Mouse (Mus musculus) limb, embryonic 10.5 days (tissue): Measurements from ENCODE around the gene Ptpn9. TPM values are rescaled to one million over a fixed set of nuclear protein-coding genes. Genes with fewer than 3 reads are reported as not detected.

Experiments used
- DNase-seq: peaks from one replicate; pipeline ENCODE4 v3.0.0-alpha.2; 2017; ENCODE audit warnings: low spot score
- H3K27ac ChIP-seq: fragments of 300-500 bp; sonication (generic); 2 replicates; pipeline ENCODE4 v1.5.1; 2016; ENCODE audit warnings: mild to moderate bottlenecking
- H3K27me3 ChIP-seq: fragments of 300-500 bp; sonication (generic); 2 replicates; pipeline ENCODE4 v1.6.1; 2016; ENCODE audit warnings: low read depth, mild to moderate bottlenecking; ENCODE audit not compliant: poor library complexity, severe bottlenecking
- H3K36me3 ChIP-seq: fragments of 300-500 bp; sonication (generic); 2 replicates; pipeline ENCODE4 v1.6.1; 2016; ENCODE audit warnings: mild to moderate bottlenecking, moderate library complexity
- H3K4me1 ChIP-seq: fragments of 300-500 bp; sonication (generic); 2 replicates; pipeline ENCODE4 v1.6.1; 2016
- H3K4me3 ChIP-seq: fragments of 300-500 bp; sonication (generic); 2 replicates; pipeline ENCODE4 v1.5.1; 2016; ENCODE audit warnings: mild to moderate bottlenecking, moderate library complexity
- H3K9me3 ChIP-seq: fragments of 300-500 bp; sonication (generic); replicated peaks from 2 replicates; pipeline ENCODE4 v1.6.1; 2016; ENCODE audit warnings: mild to moderate bottlenecking
- WGBS: fragments of 180-500 bp; shearing (Covaris S2); methylation state at CpG from one replicate; pipeline ENCODE4 v1.1.7; 2016; 5-methylcytosine and 5-hydroxymethylcytosine counted together
- polyA plus RNA-seq: library from polyadenylated mRNA; unstranded; fragments of >200 nt; fragmentation: Nextera tagmentation; extraction: Ambion mirVana; gene quantifications from 2 replicates; pipeline ENCODE4 v1.2.1, GENCODE M21; 2016

Ptpn9 gene
- polyA plus RNA-seq, 1 experiment from 2014 or later = 27.6 TPM

DNA sequence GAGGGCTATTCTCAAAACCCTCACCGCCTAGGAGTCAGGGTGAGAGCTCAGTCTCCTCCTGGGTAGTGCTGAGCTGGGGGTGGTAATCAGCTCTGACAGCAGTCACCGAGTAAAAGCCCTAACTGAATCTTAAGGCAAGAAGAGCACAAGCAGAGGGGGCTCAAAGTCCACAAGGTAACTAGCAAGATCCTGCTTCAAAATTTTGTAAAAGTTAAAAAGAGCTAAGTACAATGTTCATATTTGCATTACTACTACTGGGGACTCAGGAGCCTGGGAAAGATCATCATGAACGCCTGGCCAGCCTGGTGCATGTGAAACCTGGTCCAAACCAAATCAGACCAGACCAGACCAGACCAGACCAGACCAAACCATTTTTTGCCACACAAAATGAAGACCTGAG is 73.5 kb downstream of the Ptpn9 start:
- no peak for DNase-seq
- Histone ChIP-seq H3K36me3 (peaks cover 25% of the 10 kb centered on the region), H3K27me3 (no peaks in the 10 kb centered on the region), H3K27ac (no peak overlapping the region), H3K9me3 (no peaks in the 10 kb centered on the region), H3K4me1 (peaks cover 13% of the 10 kb centered on the region), H3K4me3 (no peak overlapping the region)
- WGBS = 74% methylated on average over 3 of the region's 3 CpGs

DNA sequence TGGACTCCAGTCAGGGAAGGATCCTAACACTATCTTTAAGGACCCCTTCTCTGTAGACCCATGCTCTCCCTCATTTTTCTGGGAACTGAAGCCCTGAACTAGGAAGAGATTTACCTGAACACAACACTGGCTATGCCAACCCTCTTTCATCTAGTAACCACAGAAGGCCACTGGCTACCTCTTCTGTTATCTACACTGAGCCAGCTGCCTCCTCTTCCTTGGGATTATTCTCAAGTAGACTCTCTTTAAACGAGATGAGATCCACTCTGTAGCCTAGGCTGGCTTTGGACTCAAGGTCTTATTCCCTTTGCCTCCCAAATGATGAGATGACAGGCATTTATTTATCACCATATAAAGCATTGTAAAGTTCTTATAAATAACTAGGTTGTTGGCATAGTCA is 75.5 kb downstream of the Ptpn9 start:
- Histone ChIP-seq H3K4me3 (0 out of 2 replicates have a peak overlapping the region, but pooled peaks have one; percentile 94), H3K36me3 (peaks cover 13% of the 10 kb centered on the region), H3K27me3 (no peaks in the 10 kb centered on the region), H3K9me3 (no peaks in the 10 kb centered on the region), H3K27ac (no peak overlapping the region), H3K4me1 (peaks cover 22% of the 10 kb centered on the region)
- DNase-seq = no peak
- 76% methylated on average over 1 of the region's 1 CpGs for WGBS

DNA sequence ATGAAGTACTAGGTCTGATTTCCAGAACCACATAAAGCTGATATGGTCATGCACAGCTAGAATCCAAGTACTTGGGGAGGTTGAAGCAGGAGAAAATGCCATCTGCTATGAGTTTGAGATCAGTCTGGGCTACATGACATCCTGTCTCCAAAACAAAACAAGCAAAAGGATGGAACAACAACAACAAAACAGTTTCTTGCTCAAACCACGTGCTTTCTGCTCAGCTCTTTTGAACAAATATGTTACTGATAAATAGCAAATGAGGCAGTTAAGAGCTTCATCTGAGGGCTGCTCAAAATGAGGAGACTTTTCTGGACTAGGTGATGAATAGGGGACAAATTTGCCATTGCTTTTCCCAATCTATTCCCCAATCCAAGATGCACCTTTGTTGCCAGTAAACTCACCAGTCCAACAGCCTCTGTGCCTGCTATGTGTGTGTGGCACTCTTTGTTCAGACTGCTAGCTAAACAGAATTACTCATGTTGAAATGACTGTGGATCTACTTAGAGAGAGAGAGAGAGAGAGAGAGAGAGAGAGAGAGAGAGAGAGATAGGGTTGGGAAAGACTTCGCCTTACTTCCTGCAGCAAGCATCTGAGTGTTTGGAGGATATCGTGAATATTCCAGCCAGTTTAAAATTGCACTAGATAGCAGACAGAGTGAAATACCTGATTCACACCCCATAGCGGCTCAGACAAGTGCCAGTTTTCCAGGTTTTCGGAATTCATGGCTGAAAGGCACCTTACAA is 76.2 kb downstream of the Ptpn9 start:
- peak overlapping the region; percentile 91 for H3K27ac ChIP-seq
- peaks cover 27% of the 10 kb centered on the region for H3K4me1 ChIP-seq
- peak overlapping the region; percentile 94 for H3K4me3 ChIP-seq
- 28% methylated on average over 5 of the region's 5 CpGs for WGBS
- no peaks in the 10 kb centered on the region for H3K9me3 ChIP-seq
- H3K27me3 ChIP-seq = no peaks in the 10 kb centered on the region
- H3K36me3 ChIP-seq = 0 out of 2 replicates have a peak, but pooled peaks cover 6% of the 10 kb centered on the region
- no peak for DNase-seq

DNA sequence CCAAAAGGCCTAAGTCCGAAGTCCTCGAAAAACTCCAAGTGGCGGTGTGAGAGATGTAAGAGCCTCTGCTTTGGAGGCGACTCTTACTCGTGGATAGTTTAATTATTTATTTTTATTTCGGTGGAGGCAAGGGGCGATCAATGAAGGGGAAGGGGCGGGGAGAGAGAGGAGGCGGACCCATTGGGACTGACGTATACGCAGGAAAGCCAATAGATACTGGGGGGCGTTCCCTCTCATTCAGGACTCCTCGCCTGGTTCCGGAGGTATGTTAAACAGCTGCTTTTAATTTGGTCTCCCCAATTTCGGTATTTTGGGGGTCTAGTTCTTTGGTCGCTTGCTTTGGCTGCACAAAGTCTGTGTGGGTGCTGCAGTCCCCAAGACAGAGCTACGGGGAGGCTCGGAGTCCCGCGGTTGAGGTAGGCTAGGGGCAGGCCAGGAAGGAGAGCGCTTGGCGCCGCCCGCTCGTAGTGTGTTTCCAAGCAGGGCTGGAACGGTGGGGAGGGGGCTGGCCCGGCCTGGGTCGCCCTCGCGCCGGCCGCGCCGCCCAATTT is 77.2 kb downstream of the Ptpn9 start, which contains the start of gene Sin3a:
Sin3a (plus strand) TSS at position 240 of the 551 bp plus-strand sequence.
- Histone ChIP-seq H3K4me1 (peaks cover 27% of the 10 kb centered on the region), H3K36me3 (0 out of 2 replicates have a peak, but pooled peaks cover 2% of the 10 kb centered on the region)
- under 1% methylated on average over 34 of the region's 34 CpGs for WGBS

DNA sequence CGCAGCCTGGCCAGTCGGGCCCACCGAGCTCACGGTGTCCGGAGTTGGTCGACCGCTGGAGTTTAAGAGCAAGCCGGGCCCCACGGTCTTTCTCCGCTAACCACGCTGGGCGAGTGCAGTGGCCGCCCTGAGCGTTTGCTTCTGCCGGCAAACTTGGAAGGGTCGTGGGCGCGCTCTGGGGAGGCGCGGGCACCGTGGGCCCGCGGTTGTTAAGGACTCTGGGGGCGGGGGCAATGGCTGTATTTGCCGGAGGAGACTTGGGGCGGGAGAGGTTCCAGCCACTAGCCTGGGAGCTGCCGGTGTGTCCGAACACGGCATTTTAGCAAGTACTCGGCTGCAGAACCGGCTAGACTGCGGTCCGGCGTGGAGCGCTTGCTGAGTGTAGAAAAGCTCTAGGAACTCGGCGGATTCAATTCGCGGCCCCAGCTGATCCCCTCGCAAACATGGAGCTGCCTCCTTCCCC is 77.8 kb downstream of the Ptpn9 start:
- Histone ChIP-seq H3K36me3 (0 out of 2 replicates have a peak, but pooled peaks cover 2% of the 10 kb centered on the region), H3K27me3 (no peaks in the 10 kb centered on the region), H3K4me3 (peak overlapping the region; percentile 94), H3K27ac (peak overlapping the region; percentile 91), H3K9me3 (no peaks in the 10 kb centered on the region), H3K4me1 (peaks cover 34% of the 10 kb centered on the region)
- no peak for DNase-seq
- WGBS = 0% methylated on average over 40 of the region's 40 CpGs

More for the DNA sequence above, 77.2 kb downstream of the Ptpn9 start, which contains the start of gene Sin3a:
- H3K4me3 ChIP-seq = peak within 1 kb of the TSS; percentile 94
- H3K27me3 ChIP-seq = no peaks in the 10 kb centered on the region
- peak; percentile 81 for DNase-seq
- H3K9me3 ChIP-seq = no peaks in the 10 kb centered on the region
- peak within 1 kb of the TSS; percentile 91 for H3K27ac ChIP-seq

DNA sequence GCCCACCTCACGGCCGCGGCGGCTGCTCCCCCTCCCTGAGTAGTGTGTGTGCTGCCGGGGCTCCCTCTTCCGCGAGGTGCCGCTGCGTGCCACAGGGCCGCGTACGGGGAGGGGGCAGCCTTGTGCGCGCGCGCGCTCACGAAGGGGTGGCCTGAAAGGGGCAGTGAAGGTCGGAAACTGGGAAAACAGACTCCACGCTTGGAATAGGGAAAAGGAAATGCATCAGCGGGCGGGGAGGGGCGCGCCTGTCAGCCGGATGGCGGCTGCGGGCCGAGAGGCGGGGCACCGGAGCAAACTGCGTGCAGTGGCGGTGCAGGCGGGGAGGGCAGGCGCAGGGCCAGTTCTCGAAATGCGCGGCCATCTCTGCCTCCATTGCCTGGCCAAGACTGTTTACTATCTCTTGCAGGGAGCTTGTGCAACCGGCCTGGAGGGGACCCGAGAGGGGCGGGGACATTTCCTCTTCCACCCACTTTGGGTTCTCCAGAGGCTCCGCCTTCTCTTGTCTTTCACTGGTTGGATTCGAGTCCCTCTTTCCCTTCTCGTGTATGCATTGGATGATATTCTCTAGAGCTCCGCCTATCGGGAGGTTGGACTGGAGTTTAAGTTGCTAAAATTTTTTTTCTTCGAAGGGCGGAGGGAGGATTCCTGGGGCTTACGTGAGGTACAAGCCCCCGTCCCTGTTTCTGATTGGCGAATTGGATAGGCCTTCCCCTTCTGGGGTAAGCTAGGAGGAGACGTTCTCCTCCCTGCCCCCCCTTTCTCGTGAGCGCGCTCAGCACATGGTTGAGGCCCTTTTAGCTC is 78.5 kb downstream of the Ptpn9 start:
- WGBS = under 1% methylated on average over 54 of the region's 54 CpGs
- Histone ChIP-seq H3K9me3 (no peaks in the 10 kb centered on the region), H3K4me1 (peaks cover 34% of the 10 kb centered on the region), H3K4me3 (peak overlapping the region; percentile 94), H3K27ac (peak overlapping the region; percentile 91), H3K36me3 (0 out of 2 replicates have a peak, but pooled peaks cover under 1% of the 10 kb centered on the region), H3K27me3 (no peaks in the 10 kb centered on the region)
- peak; percentile 93 for DNase-seq

DNA sequence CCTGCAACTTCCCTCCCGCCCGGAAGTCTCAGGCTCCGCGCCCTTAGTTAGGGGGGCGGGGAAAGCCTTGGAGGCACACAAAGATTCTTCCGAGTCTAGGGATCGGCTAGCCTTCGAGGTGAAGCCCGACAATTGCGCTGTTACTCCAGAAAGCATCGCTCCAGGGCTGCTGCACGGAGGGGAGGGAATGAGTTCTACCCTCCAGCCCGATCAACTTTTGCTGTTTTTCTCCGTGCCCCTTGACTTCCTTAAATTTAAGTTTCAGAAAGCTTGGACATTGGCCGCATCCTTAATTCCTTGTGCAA is 79.0 kb downstream of the Ptpn9 start:
- WGBS = under 1% methylated on average over 15 of the region's 15 CpGs
- Histone ChIP-seq H3K9me3 (no peaks in the 10 kb centered on the region), H3K4me3 (peak overlapping the region; percentile 94), H3K27ac (peak overlapping the region; percentile 91), H3K27me3 (no peaks in the 10 kb centered on the region), H3K4me1 (peaks cover 34% of the 10 kb centered on the region), H3K36me3 (0 out of 2 replicates have a peak, but pooled peaks cover 3% of the 10 kb centered on the region)
- no peak for DNase-seq

DNA sequence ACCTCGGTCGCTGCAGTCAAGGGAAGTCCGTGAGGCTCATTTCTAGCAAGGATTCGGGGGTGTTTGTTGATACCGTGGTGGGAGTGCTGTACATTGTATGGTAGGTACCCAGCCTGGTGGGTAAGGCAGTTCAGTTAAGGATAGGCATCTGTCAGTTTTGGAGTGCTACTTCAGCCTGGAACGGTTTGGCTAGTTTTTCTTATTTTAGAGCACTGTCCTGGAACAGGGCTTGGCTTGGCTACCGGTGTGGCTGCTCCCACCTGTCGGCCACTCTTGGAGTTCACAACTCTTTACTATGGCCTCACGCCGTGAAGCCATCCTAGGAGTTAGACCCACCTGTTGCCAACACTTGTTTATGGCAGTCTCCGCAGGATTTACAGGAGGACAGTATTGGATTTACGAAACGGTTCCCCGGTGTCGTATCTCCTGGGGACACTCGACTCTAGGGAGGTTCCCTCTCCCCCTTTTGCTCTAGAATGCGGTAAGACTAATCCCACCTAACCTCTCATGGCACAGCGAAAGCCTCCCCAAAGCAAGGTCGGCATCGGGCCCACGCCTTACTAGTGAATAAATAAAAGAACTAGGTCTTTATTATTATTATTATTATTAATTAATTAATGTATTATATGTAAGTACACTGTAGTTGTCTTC is 79.6 kb downstream of the Ptpn9 start:
- Histone ChIP-seq H3K27ac (peak overlapping the region; percentile 91), H3K27me3 (no peaks in the 10 kb centered on the region), H3K4me3 (peak overlapping the region; percentile 94), H3K9me3 (no peaks in the 10 kb centered on the region), H3K4me1 (peaks cover 34% of the 10 kb centered on the region), H3K36me3 (0 out of 2 replicates have a peak, but pooled peaks cover 5% of the 10 kb centered on the region)
- WGBS = 8% methylated on average over 21 of the region's 21 CpGs
- peak; percentile 49 for DNase-seq

DNA sequence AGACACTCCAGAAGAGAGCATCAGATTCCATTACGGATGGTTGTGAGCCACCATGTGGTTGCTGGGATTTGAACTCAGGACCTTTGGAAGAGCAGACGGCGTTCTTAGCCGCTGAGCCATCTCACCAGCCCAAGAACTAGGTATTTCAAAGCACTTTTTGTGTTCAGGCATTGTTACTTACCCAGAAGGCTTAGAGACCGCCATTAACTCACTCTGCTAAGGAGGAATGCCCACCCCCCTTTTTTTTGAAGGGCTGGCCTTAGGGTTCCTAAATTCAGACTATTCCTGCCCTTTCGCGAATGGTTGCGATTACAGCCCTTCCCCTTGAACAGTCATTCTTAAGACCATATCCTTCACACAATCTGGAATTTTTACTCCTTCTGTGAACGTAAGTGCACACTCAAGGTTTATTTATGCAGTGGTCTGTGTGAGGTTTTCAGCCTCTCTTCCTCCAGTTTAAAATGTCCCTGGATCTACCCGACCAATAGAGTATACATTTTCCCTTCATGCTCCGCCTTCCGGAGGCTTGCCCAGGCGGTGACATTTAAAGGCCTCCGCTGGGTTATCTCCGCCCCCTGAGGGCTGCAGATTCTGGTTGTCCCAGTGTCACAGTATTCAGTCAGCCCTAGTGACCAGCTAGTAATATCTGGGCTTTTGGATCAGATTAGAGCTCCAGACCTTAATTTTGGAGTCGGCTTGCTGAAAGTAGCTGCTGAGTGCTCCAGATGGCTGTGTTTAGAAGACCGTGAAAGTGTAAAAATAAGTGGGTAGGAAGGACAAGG is 80.3 kb downstream of the Ptpn9 start:
- WGBS = 9% methylated on average over 17 of the region's 17 CpGs
- DNase-seq = peak; percentile 58
- H3K27me3 ChIP-seq = no peaks in the 10 kb centered on the region
- H3K36me3 ChIP-seq = peaks cover 7% of the 10 kb centered on the region; the same call in 1 of the 2 replicates
- no peaks in the 10 kb centered on the region for H3K9me3 ChIP-seq
- H3K4me3 ChIP-seq = peak overlapping the region; percentile 94
- H3K27ac ChIP-seq = peak overlapping the region; percentile 95
- H3K4me1 ChIP-seq = peaks cover 34% of the 10 kb centered on the region

DNA sequence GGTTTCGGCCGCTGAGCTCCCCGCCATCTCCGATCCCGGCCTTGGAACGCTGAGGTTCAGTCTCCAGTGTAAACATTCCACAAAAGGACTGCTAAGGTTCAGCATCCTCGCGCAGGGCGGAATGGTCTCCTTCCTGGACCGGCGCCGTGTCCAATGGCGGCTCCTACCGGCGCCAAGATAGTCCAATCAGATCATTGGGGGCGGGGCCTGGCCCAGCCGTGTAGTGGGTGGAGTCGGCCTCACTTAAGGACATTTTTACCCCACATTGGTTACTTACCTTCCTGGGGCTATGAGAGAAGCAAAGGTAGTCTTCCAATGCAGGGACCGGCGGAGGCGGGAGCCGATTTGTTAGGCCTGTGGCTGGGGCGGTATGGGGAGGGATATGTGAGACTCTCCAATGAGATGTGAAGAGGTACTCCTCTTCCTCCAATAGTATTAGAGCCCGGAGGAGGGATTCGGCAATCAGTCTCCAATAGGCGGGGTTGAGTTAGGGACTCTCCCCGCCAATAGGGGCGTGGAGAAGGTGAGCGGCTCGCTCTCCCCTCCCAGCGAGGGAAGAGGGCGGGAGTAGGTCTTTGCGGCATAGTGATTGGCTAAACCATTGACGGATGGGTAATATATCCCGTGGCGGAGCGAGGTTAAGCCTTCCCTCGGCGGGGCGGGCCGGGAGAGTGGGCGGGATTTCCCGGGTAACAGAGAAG is 81.1 kb downstream of the Ptpn9 start:
- DNase-seq = peak; percentile 94
- H3K27ac ChIP-seq = peak overlapping the region; percentile 95
- H3K4me3 ChIP-seq = peak overlapping the region; percentile 94
- no peaks in the 10 kb centered on the region for H3K9me3 ChIP-seq
- peaks cover 13% of the 10 kb centered on the region for H3K36me3 ChIP-seq
- no peaks in the 10 kb centered on the region for H3K27me3 ChIP-seq
- under 1% methylated on average over 43 of the region's 43 CpGs for WGBS
- peaks cover 27% of the 10 kb centered on the region for H3K4me1 ChIP-seq
